Mouse (Mus musculus) megakaryocyte, embryonic 14.5 days (primary cell): ENCODE measurements around the gene Nfam1.

Experiments used
- FLI1 ChIP-seq: IDR thresholded peaks from 2 replicates; pipeline ENCODE4 v1.6.1; 2012; ENCODE audit warnings: low read length, inconsistent platforms, mixed read lengths
- GATA1 ChIP-seq: IDR thresholded peaks from 3 replicates; pipeline ENCODE4 v1.6.1; 2012; ENCODE audit warnings: mixed read lengths, low read length, inconsistent platforms, borderline replicate concordance

- no peak for TF ChIP-seq GATA1
- TF ChIP-seq FLI1, result no peak
Observed at GRCm38 (mm10) chr15:82960786-82961561, 72.1 kb downstream of the Nfam1 start.
